Mouse (Mus musculus) lung, postnatal 0 days (tissue): Measurements from ENCODE around the gene Canx.

ENCODE experiments used
- CTCF ChIP-seq: IDR thresholded peaks from 2 replicates; pipeline ENCODE4 v1.5.1; 2016; ENCODE audit warnings: antibody characterized with exemption, mild to moderate bottlenecking
- EP300 ChIP-seq: IDR thresholded peaks from 2 replicates; pipeline ENCODE4 v1.6.1; 2016; ENCODE audit warnings: antibody characterized with exemption, mild to moderate bottlenecking, control low read depth

GRCm38 (mm10) chr11:50277025-50277424 lies 48.4 kb downstream of the Canx start:
- TF ChIP-seq CTCF (peak; percentile 37), EP300 (no peak)
